Mouse (Mus musculus): ENCODE measurements at regions not wholly inside any gene's neighbourhood (a gene's known extent, or its start where the extent isn't known, plus 50 kb on each side); places are given as distances from the start of the nearest gene placed in this dataset.

GRCm38 (mm10) chr10:91240856-91241610 is 59.9 kb upstream of the Tmpo start:
- H3K27ac ChIP-seq (ENCODE audit: control insufficient read depth, insufficient read depth, low read depth, low read length, poor library complexity) = no peak overlapping the region
- TF ChIP-seq POLR2A (IDR thresholded peaks at IDR 0.05; ENCODE audit: borderline replicate concordance, control insufficient read depth, low read depth, low read length) (no peak), CTCF (IDR thresholded peaks at IDR 0.05; ENCODE audit: control insufficient read depth, insufficient read depth, low read length) (no peak)
- 57% methylated on average over 10 of the region's 10 CpGs for WGBS
- H3K4me3 ChIP-seq (replicated peaks; ENCODE audit: control insufficient read depth, low read depth, low read length) = no peak overlapping the region
- H3K4me1 ChIP-seq (ENCODE audit: control insufficient read depth, insufficient read depth, low read length) = no peaks in the 10 kb centered on the region; the same call in 1 of the 2 replicates

- WGBS = 81% methylated on average over 7 of the region's 7 CpGs
- no peak overlapping the region for H3K27ac ChIP-seq (ENCODE audit: control insufficient read depth, insufficient read depth, low read depth, low read length, poor library complexity)
- no peak for TF ChIP-seq CTCF (IDR thresholded peaks at IDR 0.05; ENCODE audit: control insufficient read depth, insufficient read depth, low read length)
- TF ChIP-seq POLR2A (IDR thresholded peaks at IDR 0.05; ENCODE audit: borderline replicate concordance, control insufficient read depth, low read depth, low read length) = no peak
- H3K4me3 ChIP-seq (replicated peaks; ENCODE audit: control insufficient read depth, low read depth, low read length) = no peak overlapping the region
- H3K4me1 ChIP-seq (ENCODE audit: control insufficient read depth, insufficient read depth, low read length) = peaks cover under 1% of the 10 kb centered on the region
Measured at GRCm38 (mm10) chr10:91240320-91240719, 59.2 kb upstream of the Tmpo start.

- H3K4me3 ChIP-seq (replicated peaks; ENCODE audit: control insufficient read depth, low read depth, low read length) = no peak overlapping the region
- no peak overlapping the region for H3K27ac ChIP-seq (ENCODE audit: control insufficient read depth, insufficient read depth, low read depth, low read length, poor library complexity)
- no peak for TF ChIP-seq POLR2A (IDR thresholded peaks at IDR 0.05; ENCODE audit: borderline replicate concordance, control insufficient read depth, low read depth, low read length)
- TF ChIP-seq CTCF (IDR thresholded peaks at IDR 0.05; ENCODE audit: control insufficient read depth, insufficient read depth, low read length) = peak; percentile 30; the same call in 1 of the 2 replicates
- H3K4me1 ChIP-seq (ENCODE audit: control insufficient read depth, insufficient read depth, low read length) = peaks cover 3% of the 10 kb centered on the region
- 15% methylated on average over 7 of the region's 7 CpGs for WGBS
Measured at GRCm38 (mm10) chr10:91236844-91237243, 55.7 kb upstream of the Tmpo start.

GRCm38 (mm10) chr10:91234709-91235108 is 53.6 kb upstream of the Tmpo start:
- H3K27ac ChIP-seq (ENCODE audit: control insufficient read depth, insufficient read depth, low read depth, low read length, poor library complexity) = peak overlapping the region; percentile 72
- WGBS = 23% methylated on average over 3 of the region's 3 CpGs
- TF ChIP-seq CTCF (IDR thresholded peaks at IDR 0.05; ENCODE audit: control insufficient read depth, insufficient read depth, low read length) (no peak), POLR2A (IDR thresholded peaks at IDR 0.05; ENCODE audit: borderline replicate concordance, control insufficient read depth, low read depth, low read length) (no peak)
- peak overlapping the region; percentile 13 for H3K4me3 ChIP-seq (replicated peaks; ENCODE audit: control insufficient read depth, low read depth, low read length)
- peaks cover 3% of the 10 kb centered on the region for H3K4me1 ChIP-seq (ENCODE audit: control insufficient read depth, insufficient read depth, low read length)
